Mouse (Mus musculus): ENCODE measurements at regions not wholly inside any gene's neighbourhood (a gene's known extent, or its start where the extent isn't known, plus 50 kb on each side); places are given as distances from the start of the nearest gene placed in this dataset.
"Not testable (repeated sequence)": the region's sequence is repeated elsewhere in the genome, so short reads cannot be mapped to it uniquely, and the experiment has no call there.

DNA sequence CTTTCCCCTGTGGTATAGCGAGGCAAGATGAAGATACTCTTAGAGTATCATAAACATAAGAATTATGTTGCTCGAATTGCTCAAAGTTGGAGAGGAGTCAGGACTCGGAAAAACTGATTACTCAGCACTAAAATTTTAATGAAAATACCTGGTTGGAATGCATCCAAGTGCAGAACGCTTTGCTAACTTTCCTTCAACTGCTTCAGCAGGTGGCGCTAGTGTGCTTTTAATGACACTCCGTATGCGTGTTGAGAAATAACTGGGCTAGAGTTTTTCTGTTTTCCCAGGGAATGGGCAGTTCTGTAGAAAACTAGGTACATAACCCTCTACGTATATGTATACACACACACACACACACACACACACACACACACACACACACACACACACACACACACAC lies 221.0 kb downstream of the Grxcr1 start:
- peak; percentile 79 for DNase-seq

DNA sequence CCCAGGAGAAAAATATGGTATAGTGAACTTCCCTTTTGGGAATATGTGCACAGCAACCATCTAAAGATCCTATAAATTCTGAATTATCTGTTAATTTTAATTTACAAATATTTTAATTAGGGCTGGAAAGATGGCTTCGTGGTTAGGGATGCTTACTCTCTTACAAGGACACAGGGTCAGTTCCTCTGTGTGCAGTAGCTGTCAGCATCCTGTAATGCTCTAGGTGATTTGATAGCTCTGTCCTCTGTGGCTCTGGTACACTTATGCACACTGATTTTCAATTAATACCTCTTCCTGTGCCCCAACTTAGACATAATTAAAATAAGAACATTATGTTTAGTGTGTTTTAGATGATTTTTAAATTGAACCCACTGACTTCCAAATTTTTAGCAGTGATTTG lies 221.8 kb downstream of the Grxcr1 start:
- no peak for DNase-seq

DNA sequence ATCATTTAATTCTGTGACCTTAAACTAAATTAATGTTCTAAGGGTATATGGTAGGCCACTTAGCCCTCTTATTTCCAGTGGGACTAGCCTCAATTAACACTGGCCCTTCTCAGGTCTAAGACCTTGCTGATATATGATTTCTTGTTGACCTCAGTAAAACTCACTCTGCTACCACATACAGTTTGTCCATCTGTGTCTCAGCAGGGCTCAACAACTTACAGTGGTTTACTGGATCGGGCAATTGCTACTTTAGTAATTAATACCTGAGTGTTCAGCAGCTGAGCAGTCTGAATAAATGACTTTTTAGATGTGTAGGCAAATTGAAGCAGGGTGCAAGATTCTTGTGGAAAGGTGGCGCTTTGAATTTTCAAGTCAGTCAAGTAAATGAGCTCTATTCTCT lies 222.5 kb downstream of the Grxcr1 start:
- DNase-seq: no peak

DNA sequence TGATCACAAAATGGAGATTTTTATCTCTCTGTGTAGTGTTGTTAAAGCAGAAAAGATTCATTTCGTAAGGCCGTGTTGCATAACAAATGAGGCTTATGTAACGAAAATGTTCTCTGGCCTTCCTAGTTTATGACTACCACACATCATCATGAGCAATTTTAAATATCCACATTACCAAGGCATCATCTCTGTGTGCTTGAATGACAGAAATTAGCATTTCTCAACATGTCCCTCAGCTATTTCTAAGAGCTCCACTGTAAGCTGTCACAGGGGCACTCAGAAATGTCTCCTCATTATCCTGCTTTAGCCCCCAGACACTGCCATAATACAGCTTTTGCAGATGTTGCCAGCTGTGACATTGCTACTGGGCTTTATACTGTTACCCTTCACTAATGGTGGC lies 232.6 kb downstream of the Grxcr1 start:
- no peak for DNase-seq

DNA sequence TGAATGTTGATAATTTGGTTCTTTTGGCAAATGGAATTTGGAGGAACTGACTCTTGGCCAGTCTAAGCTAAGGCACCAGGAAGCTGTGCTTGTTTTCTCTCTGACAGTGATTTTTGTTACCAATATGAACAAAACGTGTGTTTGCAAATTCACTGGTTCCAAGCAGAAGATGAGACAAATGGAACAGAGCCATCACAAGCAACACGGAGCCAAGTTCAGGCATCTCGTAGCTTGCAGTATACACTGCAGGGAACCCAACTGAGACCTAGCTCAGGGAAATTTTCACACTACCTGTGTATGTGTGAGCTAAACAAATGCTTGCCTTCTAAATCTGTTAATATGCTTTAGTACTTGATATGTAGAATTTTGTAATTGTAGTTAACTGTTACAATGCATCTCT lies 242.6 kb downstream of the Grxcr1 start:
- no peak for DNase-seq

DNA sequence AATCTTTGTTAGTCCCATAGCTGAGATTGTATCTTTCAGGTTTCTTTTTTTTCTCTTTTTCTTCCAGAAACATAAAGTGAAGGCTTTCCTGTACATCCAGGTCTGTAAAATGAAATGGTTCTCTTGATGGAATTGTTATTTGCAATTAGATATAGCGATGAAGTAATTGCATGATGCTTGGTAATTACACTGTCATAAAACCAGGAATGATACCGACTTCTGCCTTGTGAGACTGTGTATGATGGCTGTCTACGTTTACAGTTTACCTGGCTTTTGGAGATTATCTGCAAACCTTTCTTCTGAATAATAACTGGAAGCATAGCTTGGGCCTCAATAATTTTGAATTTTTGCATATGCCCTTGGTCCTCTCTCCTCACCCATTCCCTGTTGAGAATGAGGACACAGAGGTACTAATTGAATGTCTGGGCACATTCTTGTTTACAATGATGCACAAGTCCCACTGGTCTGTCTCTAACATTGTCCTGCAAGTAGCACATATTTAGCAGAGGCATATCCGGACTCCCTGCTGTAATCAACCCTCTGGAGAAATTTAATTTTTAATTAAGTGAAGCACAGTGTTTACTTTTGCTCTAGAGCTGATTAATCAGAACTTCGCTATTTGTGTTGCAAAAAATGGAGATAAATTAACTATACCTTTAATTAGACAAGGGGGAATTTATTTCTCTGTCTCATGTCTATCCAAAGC lies 244.1 kb downstream of the Grxcr1 start:
- DNase-seq: no peak

DNA sequence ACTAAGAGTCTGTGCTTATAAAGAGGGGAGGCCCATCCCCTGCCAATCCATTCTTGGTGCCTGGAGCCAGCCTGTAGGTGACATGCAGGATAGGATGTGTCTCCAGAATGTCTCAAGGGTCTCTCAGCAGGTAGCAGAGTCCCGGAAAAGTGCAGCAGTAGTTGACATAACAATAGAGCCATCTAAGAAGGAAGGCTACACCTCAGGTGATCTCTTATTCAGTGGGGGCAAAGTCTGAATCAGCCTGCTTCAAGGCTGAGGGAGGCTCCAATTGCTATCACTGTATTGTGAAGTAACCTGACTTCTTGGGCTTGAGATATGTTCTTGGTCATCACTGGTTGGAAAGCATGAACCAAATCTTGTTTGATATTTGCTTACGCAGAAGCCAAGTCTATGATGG lies 264.1 kb downstream of the Grxcr1 start:
- DNase-seq: not testable (repeated sequence)

DNA sequence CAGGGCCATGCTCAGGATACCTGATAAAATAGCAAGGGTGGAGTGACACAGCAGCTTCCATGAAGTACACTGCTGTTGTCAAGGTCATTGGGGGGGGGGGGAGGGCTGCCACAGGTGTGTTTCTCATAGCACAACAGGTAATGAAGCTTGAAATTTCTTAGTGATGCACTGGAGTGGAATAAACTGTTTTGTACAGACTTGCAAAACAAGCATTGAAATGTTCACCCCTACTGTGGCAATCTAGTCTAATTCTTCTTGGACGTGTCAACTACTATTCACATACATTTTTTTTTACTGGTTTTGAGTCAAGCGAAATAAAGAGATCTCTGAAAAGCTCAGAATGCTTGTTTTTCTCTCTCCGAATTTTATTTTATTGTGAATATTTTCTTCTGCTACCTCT lies 281.6 kb downstream of the Grxcr1 start:
- no peak for DNase-seq

DNA sequence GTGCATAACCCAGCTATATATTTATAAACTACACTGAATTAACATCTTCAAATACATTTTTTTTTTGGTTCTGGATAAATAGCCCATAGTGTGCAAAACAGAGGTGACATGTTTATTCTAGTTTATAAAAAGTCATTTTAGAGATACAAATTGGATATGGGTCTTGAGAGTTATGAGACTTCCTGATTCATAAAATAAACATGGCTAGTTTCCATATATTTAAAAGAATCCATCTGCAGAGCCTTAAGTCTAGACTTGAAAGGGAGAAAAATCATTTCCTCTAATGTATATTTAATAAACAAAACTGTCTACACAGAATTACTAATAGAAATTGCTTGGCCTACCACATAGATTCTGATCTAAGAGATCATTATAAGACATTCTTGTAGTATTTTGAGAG lies 287.3 kb downstream of the Grxcr1 start:
- DNase-seq: no peak

DNA sequence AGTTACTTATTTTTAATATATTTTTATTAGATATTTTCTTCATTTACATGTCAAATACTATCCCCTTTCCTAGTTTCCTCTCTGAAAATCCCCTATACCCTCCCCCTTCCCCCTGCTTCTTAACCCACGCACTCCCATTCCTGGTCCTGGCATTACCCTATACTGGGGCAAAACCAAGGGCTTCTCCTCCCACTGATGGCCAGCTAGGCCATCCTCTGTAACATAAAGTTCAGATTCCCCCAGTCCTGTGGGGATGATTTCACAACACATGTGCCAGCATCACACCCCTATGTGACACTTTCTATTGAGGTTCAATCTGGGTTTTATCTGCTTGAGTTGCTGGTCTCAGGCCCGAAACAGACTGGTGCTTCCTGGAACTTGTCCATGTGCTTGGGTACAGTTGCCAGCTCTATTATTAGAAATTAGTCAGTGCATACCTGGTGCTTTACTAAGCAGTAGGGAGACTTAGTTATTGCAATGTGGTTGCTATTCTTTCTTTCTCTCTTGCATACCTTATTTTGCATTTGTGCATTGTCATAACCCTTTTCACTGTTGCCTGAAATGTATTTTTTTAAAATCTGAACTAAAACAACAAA lies 295.5 kb downstream of the Grxcr1 start:
- DNase-seq: no peak

DNA sequence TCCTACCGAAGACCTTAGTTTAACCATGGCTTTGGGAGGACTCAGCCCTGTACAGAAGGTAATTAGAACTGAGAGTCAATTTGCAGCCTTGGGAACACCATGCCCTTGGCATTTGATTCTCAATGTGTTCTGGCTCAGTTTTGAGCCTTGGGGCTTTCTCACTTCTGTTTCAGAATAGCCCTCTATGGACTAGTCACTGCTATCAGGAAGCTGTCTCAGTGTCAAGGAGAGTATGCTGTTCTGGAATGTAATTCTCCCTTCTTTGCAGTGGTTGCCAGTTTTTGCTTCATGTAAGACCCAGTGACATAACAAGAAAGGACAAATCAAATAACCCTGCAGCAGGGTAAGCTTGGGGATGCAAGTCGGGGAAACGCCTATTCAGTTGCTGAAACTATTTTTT lies 297.7 kb downstream of the Grxcr1 start:
- DNase-seq: peak; percentile 57

DNA sequence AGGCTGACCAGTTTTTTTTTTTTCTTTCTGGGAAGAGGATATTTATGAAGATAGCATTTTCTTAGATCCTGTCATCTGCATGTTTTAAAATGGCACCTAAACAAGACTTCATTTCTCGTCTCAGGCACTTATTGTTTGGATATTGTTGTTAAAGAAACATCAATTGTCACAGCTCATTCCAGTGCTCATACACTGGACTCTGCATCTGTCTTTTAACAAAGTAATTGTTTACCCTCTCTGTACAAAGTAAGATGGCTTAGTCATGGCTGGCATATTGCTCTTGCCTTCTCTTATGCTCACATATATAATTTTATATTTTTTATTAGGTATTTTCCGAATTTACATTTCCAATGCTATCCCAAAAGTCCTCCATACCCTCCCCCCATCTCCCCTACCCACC lies 298.2 kb downstream of the Grxcr1 start:
- no peak for DNase-seq

DNA sequence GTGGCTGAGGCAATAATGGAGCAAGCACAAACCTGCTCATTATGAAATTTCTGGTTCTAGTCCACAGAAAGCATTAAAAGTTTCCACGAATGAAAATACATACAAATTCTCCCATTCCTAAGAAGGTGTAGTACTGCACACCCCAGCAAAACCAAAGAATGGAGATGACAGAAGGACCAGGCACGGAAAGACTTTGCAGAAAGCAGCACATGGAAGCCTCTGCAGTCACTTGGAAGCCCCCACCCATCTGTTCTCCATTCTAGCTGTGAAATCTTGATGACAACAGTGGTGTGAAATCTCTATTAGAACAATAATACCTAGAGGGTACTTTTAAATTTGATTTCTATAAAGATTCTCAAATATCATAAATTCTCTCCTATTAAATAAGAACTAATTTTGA lies 319.3 kb downstream of the Grxcr1 start:
- no peak for DNase-seq

DNA sequence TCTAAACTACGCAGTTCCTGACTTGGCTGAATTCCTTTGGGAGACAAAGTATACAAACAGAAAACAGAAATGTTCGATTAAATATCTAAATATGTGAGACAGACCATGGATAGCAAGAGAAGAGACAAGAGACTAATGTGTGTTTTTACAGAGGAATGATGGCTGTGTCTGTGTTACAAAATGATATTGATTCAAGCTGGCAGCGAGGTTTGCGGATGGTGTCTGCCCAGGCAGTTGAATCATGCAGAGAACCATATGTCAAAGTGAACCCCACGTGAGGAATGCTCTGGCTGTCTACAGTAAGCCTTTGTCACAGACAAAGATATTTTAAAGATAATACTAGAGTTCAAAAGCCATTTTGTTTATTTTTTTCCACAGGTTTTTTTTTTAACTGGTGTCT lies 320.2 kb downstream of the Grxcr1 start:
- DNase-seq: peak; percentile 79

DNA sequence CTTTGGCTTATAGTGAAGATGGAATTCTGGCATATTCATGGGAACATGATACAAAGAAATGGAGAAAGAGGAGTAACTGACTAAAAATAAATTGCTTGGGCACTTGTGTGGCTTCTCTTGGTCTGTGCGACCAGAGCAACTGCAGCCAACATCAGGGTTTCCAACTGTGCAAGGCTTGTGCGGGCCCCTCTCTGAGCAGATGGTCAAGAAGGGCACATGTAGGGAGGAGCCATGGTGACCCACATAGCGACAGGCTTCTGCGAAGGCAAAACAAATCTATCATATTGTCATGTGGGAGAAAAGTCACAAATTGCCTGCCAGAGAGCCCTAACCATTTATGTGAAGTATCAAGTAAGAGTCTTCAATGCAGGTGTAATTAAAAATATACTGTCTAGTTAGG lies 321.6 kb downstream of the Grxcr1 start:
- DNase-seq: peak; percentile 79

DNA sequence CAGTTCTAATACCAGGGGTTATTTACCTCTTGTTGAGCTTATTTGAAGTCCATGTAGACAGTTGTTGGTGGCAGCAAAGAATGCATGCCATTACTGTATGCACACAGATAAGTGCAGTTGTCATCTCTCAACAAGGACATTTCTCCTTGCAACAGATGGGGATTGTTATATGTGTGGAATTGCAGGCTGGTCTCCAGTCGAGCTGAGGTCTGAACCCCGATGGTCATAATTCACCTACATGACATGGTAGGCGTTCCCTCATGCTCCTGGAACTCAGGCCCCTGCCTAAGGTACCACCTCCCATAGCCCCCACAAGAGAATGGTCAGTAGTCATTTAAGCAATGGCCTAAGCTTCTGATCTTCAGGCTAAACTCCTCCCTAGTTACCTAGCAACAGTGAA lies 322.2 kb downstream of the Grxcr1 start:
- DNase-seq: not testable (repeated sequence)

DNA sequence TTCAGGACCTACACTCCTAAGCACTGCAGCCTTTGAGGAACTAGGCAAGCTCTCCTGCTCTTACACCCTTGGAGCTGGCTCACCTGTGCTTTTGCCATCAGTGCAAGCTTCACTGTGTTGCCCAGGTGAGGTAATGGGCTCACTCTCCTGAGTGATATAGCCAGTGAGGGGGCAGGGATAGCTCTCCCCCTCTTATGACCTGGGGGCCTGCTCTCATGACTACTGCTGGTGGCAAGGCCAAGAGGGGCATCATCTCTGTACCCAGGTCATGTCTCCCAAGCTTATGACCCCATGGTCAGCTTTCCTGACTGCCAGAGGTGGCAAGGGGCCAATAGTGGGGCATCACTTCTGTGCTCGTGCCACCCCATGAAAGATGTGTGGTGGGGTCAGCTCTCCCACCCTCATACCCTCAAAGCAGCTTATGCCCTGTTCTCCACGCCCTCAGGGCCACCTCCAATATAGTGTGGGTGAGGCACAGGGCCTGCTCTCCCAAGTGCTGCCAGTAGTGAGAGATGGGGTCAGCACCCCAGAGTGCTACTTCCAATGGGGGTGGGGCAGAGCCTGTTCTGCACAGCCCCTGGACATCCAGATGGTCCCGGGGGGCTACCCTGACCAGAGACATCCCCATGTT lies 330.1 kb downstream of the Grxcr1 start:
- DNase-seq: no peak

DNA sequence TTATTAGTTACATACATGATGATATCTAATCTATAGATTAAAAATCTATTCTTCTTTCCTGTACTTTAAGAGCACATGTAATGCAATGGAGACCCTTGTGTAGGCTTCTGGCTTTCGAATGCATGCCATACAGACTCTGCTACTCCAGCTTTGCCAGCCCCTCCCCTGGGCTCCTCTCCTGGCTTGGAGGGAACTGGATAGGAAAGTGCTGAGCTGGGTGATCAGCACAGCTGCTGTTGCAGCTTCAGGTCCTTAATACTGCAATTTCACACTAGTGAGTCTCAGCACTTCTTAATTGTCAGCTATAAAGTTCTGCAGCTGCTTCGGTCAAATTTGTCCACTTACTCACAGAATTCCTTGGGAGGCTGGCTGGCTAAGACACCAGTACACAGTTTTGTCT lies 341.4 kb downstream of the Grxcr1 start:
- DNase-seq: no peak
